Mouse (Mus musculus): ENCODE measurements around the gene Sesn2.
"Not testable (repeated sequence)": the region's sequence is repeated elsewhere in the genome, so short reads cannot be mapped to it uniquely, and the experiment has no call there.

Sesn2 gene

GRCm38 (mm10) chr4:132482956-132483608, 27.2 kb downstream of the Sesn2 start:
- in situ Hi-C loops (cut with MboI, MseI) = no loop called here

- in situ Hi-C loops (cut with MboI, MseI) = not testable (repeated sequence)
These were observed 28.2 kb downstream of the Sesn2 start for GRCm38 (mm10) chr4:132482104-132482503.

GRCm38 (mm10) chr4:132477833-132478232, 32.5 kb downstream of the Sesn2 start:
- in situ Hi-C loops (cut with MboI, MseI) = no loop called here

GRCm38 (mm10) chr4:132475895-132476878, 34.1 kb downstream of the Sesn2 start:
- in situ Hi-C loops (cut with MboI, MseI) = no loop called here

GRCm38 (mm10) chr4:132474631-132475030, 35.7 kb downstream of the Sesn2 start:
- in situ Hi-C loops (cut with MboI, MseI) = loop anchor here (5.0 kb wide), 1 partner anchor 33 kb away; no protein-coding TSS in a partner anchor

- in situ Hi-C loops (cut with MboI, MseI) = loop anchor here (5.0 kb wide), 1 partner anchor 34 kb away; no protein-coding TSS in a partner anchor
These were observed 36.9 kb downstream of the Sesn2 start for GRCm38 (mm10) chr4:132473411-132473810.

- in situ Hi-C loops (cut with MboI, MseI) = loop anchor here (5.0 kb wide), 1 partner anchor 37 kb away; no protein-coding TSS in a partner anchor
These were observed 40.4 kb downstream of the Sesn2 start for GRCm38 (mm10) chr4:132469873-132470272.

GRCm38 (mm10) chr4:132464255-132464613, 46.1 kb downstream of the Sesn2 start:
- in situ Hi-C loops (cut with MboI, MseI) = no loop called here

- in situ Hi-C loops (cut with MboI, MseI) = no loop called here
These were observed 46.7 kb downstream of the Sesn2 start, which contains the start of gene Med18 for GRCm38 (mm10) chr4:132463430-132464254. TSS of gene Med18 (minus strand) at chr4:132463921.

GRCm38 (mm10) chr4:132462836-132463235, 47.5 kb downstream of the Sesn2 start:
- in situ Hi-C loops (cut with MboI, MseI) = no loop called here

- in situ Hi-C loops (cut with MboI, MseI) = no loop called here
These were observed 50.1 kb downstream of the Sesn2 start for GRCm38 (mm10) chr4:132460225-132460624.

GRCm38 (mm10) chr4:132455561-132455960, 54.7 kb downstream of the Sesn2 start:
- in situ Hi-C loops (cut with MboI, MseI) = no loop called here

GRCm38 (mm10) chr4:132455146-132455545, 55.2 kb downstream of the Sesn2 start:
- in situ Hi-C loops (cut with MboI, MseI) = no loop called here

- in situ Hi-C loops (cut with MboI, MseI) = no loop called here
These were observed 56.1 kb downstream of the Sesn2 start for GRCm38 (mm10) chr4:132454216-132454615.

- in situ Hi-C loops (cut with MboI, MseI) = no loop called here
These were observed 60.5 kb downstream of the Sesn2 start for GRCm38 (mm10) chr4:132449778-132450177.

GRCm38 (mm10) chr4:132446105-132446504, 64.2 kb downstream of the Sesn2 start:
- in situ Hi-C loops (cut with MboI, MseI) = no loop called here

- in situ Hi-C loops (cut with MboI, MseI) = no loop called here
These were observed 65.8 kb downstream of the Sesn2 start for GRCm38 (mm10) chr4:132444516-132444915.

Measured in T-helper 2 cell (primary cell).